Mouse (Mus musculus): ENCODE results near the gene Ppargc1a. TPM values are rescaled to one million over a fixed set of nuclear protein-coding genes. Genes with fewer than 3 reads are reported as not detected.

Gene Ppargc1a
- polyA plus RNA-seq, 1 experiment from 2014 or later = 6.1 TPM

GRCm38 (mm10) chr5:51545133-51546049, 22.1 kb downstream of the Ppargc1a start:
- WGBS = 58% methylated on average over 7 of the region's 7 CpGs
- Histone ChIP-seq H3K9me3 (replicated peaks; ENCODE audit: control insufficient read depth, low read length) (no peaks in the 10 kb centered on the region), H3K27me3 (ENCODE audit: control insufficient read depth, insufficient read depth, low read length) (no peaks in the 10 kb centered on the region), H3K36me3 (ENCODE audit: control insufficient read depth, insufficient read depth, low read length) (no peaks in the 10 kb centered on the region), H3K9ac (ENCODE audit: low read length) (no peak overlapping the region), H3K4me1 (ENCODE audit: control insufficient read depth, insufficient read depth, low read length) (no peaks in the 10 kb centered on the region), H3K4me2 (ENCODE audit: low read depth, low read length) (no peak overlapping the region), H3K4me3 (replicated peaks; ENCODE audit: low read length) (no peak overlapping the region), H3K27ac (ENCODE audit: low read length) (no peak overlapping the region)
- ATAC-seq (ENCODE audit: insufficient read depth, low FRiP score) = no peak

DNA sequence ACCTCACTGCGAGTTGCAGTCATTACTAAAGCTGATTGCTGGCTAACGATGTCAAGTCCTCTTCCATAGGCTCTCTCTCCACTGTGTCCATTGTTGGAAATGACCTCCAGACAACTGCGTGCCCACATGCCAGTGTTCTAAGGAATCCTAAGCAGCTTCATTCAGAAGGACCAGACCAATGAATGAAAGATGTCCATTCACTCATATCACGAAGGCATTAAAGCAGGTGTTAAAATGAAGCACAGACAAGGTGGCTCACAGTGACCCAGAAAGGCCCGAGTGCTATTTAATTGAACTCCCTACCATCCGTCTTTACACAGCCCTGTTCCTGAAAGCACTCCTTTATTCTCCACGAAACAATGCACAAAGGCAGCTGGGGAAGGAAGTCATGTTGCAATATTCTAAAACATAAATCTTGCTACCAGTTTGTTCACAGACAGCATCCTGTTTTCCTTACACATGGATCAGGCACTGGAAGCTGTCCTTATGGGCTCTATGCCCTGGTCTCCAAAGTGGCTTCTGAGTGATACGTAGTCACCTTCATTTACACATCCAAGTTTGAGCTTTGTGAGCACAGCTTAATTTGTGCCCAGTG, 23.3 kb downstream of the Ppargc1a start:
- no peaks in the 10 kb centered on the region for H3K9me3 ChIP-seq (replicated peaks; ENCODE audit: control insufficient read depth, low read length)
- no peak for ATAC-seq (ENCODE audit: insufficient read depth, low FRiP score)
- H3K9ac ChIP-seq (ENCODE audit: low read length) = no peak overlapping the region
- H3K36me3 ChIP-seq (ENCODE audit: control insufficient read depth, insufficient read depth, low read length) = no peaks in the 10 kb centered on the region
- H3K27ac ChIP-seq (ENCODE audit: low read length) = no peak overlapping the region
- 64% methylated on average over 8 of the region's 8 CpGs for WGBS
- no peaks in the 10 kb centered on the region for H3K4me1 ChIP-seq (ENCODE audit: control insufficient read depth, insufficient read depth, low read length)
- H3K27me3 ChIP-seq (ENCODE audit: control insufficient read depth, insufficient read depth, low read length) = no peaks in the 10 kb centered on the region
- no peak overlapping the region for H3K4me3 ChIP-seq (replicated peaks; ENCODE audit: low read length)
- no peak overlapping the region for H3K4me2 ChIP-seq (ENCODE audit: low read depth, low read length)

- H3K36me3 ChIP-seq (ENCODE audit: control insufficient read depth, insufficient read depth, low read length) = no peaks in the 10 kb centered on the region
- no peak overlapping the region for H3K9ac ChIP-seq (ENCODE audit: low read length)
- no peak for ATAC-seq (ENCODE audit: insufficient read depth, low FRiP score)
- 78% methylated on average over 3 of the region's 3 CpGs for WGBS
- no peak overlapping the region for H3K27ac ChIP-seq (ENCODE audit: low read length)
- H3K27me3 ChIP-seq (ENCODE audit: control insufficient read depth, insufficient read depth, low read length) = no peaks in the 10 kb centered on the region; the same call in 1 of the 2 replicates
- H3K4me3 ChIP-seq (replicated peaks; ENCODE audit: low read length) = no peak overlapping the region
- H3K9me3 ChIP-seq (replicated peaks; ENCODE audit: control insufficient read depth, low read length) = no peaks in the 10 kb centered on the region
- no peaks in the 10 kb centered on the region for H3K4me1 ChIP-seq (ENCODE audit: control insufficient read depth, insufficient read depth, low read length)
- no peak overlapping the region for H3K4me2 ChIP-seq (ENCODE audit: low read depth, low read length)
These were observed 26.0 kb downstream of the Ppargc1a start for GRCm38 (mm10) chr5:51541557-51541956.

- Histone ChIP-seq H3K27ac (ENCODE audit: low read length) (no peak overlapping the region), H3K36me3 (ENCODE audit: control insufficient read depth, insufficient read depth, low read length) (no peaks in the 10 kb centered on the region), H3K4me3 (replicated peaks; ENCODE audit: low read length) (no peak overlapping the region), H3K27me3 (ENCODE audit: control insufficient read depth, insufficient read depth, low read length) (no peaks in the 10 kb centered on the region; the same call in 1 of the 2 replicates), H3K9me3 (replicated peaks; ENCODE audit: control insufficient read depth, low read length) (no peaks in the 10 kb centered on the region), H3K4me2 (ENCODE audit: low read depth, low read length) (no peak overlapping the region), H3K9ac (ENCODE audit: low read length) (no peak overlapping the region), H3K4me1 (ENCODE audit: control insufficient read depth, insufficient read depth, low read length) (no peaks in the 10 kb centered on the region)
- no peak for ATAC-seq (ENCODE audit: insufficient read depth, low FRiP score)
- WGBS = 78% methylated on average over 4 of the region's 4 CpGs
These were observed 26.7 kb downstream of the Ppargc1a start for GRCm38 (mm10) chr5:51540816-51541215.

DNA sequence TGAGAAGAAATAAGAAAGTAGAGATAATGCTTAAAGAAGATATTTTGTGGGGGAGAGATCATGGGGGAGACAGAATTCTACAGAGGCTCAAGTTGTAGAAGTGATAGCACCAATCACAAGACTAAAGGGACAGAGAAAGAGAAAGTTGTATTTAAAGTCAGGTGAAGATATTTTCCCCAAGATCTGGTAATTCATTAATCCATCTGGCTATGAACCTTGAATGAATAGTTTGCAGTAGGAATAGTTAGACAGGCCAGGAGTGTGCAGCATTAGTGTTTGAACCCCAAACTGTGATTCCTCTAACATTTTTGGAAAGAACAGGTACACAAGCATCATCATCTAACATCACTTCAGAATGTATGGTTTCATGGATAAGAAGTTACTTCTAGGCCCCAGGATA, 28.0 kb downstream of the Ppargc1a start:
- H3K27me3 ChIP-seq (ENCODE audit: control insufficient read depth, insufficient read depth, low read length) = no peaks in the 10 kb centered on the region; the same call in 1 of the 2 replicates
- no peak for ATAC-seq (ENCODE audit: insufficient read depth, low FRiP score)
- no peak overlapping the region for H3K9ac ChIP-seq (ENCODE audit: low read length)
- no peak overlapping the region for H3K4me3 ChIP-seq (replicated peaks; ENCODE audit: low read length)
- H3K4me2 ChIP-seq (ENCODE audit: low read depth, low read length) = no peak overlapping the region
- H3K9me3 ChIP-seq (replicated peaks; ENCODE audit: control insufficient read depth, low read length) = no peaks in the 10 kb centered on the region
- no peaks in the 10 kb centered on the region for H3K4me1 ChIP-seq (ENCODE audit: control insufficient read depth, insufficient read depth, low read length)
- H3K36me3 ChIP-seq (ENCODE audit: control insufficient read depth, insufficient read depth, low read length) = no peaks in the 10 kb centered on the region
- H3K27ac ChIP-seq (ENCODE audit: low read length) = no peak overlapping the region

- WGBS = 60% methylated on average over 6 of the region's 6 CpGs
- no peak overlapping the region for H3K9ac ChIP-seq (ENCODE audit: low read length)
These were observed 29.2 kb downstream of the Ppargc1a start for GRCm38 (mm10) chr5:51538319-51538718.

GRCm38 (mm10) chr5:51537646-51538030, 29.9 kb downstream of the Ppargc1a start:
- Histone ChIP-seq H3K27me3 (ENCODE audit: control insufficient read depth, insufficient read depth, low read length) (no peaks in the 10 kb centered on the region; the same call in 1 of the 2 replicates), H3K4me2 (ENCODE audit: low read depth, low read length) (no peak overlapping the region), H3K4me1 (ENCODE audit: control insufficient read depth, insufficient read depth, low read length) (no peaks in the 10 kb centered on the region), H3K9ac (ENCODE audit: low read length) (no peak overlapping the region), H3K27ac (ENCODE audit: low read length) (no peak overlapping the region), H3K36me3 (ENCODE audit: control insufficient read depth, insufficient read depth, low read length) (no peaks in the 10 kb centered on the region), H3K9me3 (replicated peaks; ENCODE audit: control insufficient read depth, low read length) (no peaks in the 10 kb centered on the region), H3K4me3 (replicated peaks; ENCODE audit: low read length) (no peak overlapping the region)
- no peak for ATAC-seq (ENCODE audit: insufficient read depth, low FRiP score)

More at GRCm38 (mm10) chr5:51538319-51538718, 29.2 kb downstream of the Ppargc1a start:
- Histone ChIP-seq H3K27me3 (ENCODE audit: control insufficient read depth, insufficient read depth, low read length) (no peaks in the 10 kb centered on the region; the same call in 1 of the 2 replicates), H3K27ac (ENCODE audit: low read length) (no peak overlapping the region), H3K36me3 (ENCODE audit: control insufficient read depth, insufficient read depth, low read length) (no peaks in the 10 kb centered on the region), H3K9me3 (replicated peaks; ENCODE audit: control insufficient read depth, low read length) (no peaks in the 10 kb centered on the region), H3K4me1 (ENCODE audit: control insufficient read depth, insufficient read depth, low read length) (no peaks in the 10 kb centered on the region), H3K4me3 (replicated peaks; ENCODE audit: low read length) (no peak overlapping the region), H3K4me2 (ENCODE audit: low read depth, low read length) (no peak overlapping the region)
- no peak for ATAC-seq (ENCODE audit: insufficient read depth, low FRiP score)

DNA sequence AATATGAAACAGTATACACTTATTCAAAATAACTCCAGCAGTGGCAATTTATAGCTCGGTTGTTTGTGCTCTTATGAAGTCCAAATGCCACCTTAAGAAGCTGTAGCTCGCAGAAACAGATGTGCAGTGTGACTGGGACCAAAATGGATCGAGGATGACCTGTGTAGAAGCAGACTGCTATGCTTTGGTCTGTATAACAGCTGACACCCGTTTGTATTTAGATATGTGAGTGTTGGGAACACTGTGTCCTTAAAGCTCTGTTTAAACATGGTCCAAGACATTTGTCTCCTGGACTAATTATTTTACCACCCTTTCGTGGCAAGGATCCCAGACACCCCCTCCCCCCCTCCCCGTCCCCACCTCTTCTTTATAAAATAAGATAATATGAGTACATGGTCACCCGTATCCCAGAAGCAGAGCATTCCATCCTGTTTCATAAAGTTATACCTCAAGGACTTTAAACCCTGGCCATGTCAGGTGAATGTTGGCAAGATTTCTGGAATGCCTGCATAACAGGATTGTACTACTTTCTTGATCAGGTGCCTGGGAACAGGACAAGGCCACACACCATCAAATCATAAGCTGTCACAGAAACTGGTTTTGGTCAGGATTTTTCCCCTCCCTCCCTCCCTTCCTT, 30.4 kb downstream of the Ppargc1a start:
- Histone ChIP-seq H3K4me1 (ENCODE audit: control insufficient read depth, insufficient read depth, low read length) (no peaks in the 10 kb centered on the region), H3K4me3 (replicated peaks; ENCODE audit: low read length) (no peak overlapping the region), H3K9me3 (replicated peaks; ENCODE audit: control insufficient read depth, low read length) (no peaks in the 10 kb centered on the region), H3K27me3 (ENCODE audit: control insufficient read depth, insufficient read depth, low read length) (no peaks in the 10 kb centered on the region; the same call in 1 of the 2 replicates), H3K27ac (ENCODE audit: low read length) (no peak overlapping the region), H3K9ac (ENCODE audit: low read length) (no peak overlapping the region), H3K4me2 (ENCODE audit: low read depth, low read length) (no peak overlapping the region), H3K36me3 (ENCODE audit: control insufficient read depth, insufficient read depth, low read length) (no peaks in the 10 kb centered on the region)
- WGBS = 58% methylated on average over 7 of the region's 7 CpGs
- ATAC-seq (ENCODE audit: insufficient read depth, low FRiP score) = no peak

- no peak for ATAC-seq (ENCODE audit: insufficient read depth, low FRiP score)
- 74% methylated on average over 1 of the region's 1 CpGs for WGBS
- Histone ChIP-seq H3K4me2 (ENCODE audit: low read depth, low read length) (no peak overlapping the region), H3K27me3 (ENCODE audit: control insufficient read depth, insufficient read depth, low read length) (no peaks in the 10 kb centered on the region; the same call in 1 of the 2 replicates), H3K4me1 (ENCODE audit: control insufficient read depth, insufficient read depth, low read length) (no peaks in the 10 kb centered on the region), H3K9ac (ENCODE audit: low read length) (no peak overlapping the region), H3K36me3 (ENCODE audit: control insufficient read depth, insufficient read depth, low read length) (no peaks in the 10 kb centered on the region), H3K4me3 (replicated peaks; ENCODE audit: low read length) (no peak overlapping the region), H3K27ac (ENCODE audit: low read length) (no peak overlapping the region), H3K9me3 (replicated peaks; ENCODE audit: control insufficient read depth, low read length) (no peaks in the 10 kb centered on the region)
These were observed 33.1 kb downstream of the Ppargc1a start for GRCm38 (mm10) chr5:51534456-51534855.

All from stomach, embryonic 16.5 days (tissue).